Comparison of ENCODE assay signal across 11 mouse cellular contexts in genomic region chr7:133099266-133099665, GRCm38 (mm10). TPM values are rescaled to one million over a fixed set of nuclear protein-coding genes. Genes with fewer than 3 reads are reported as not detected.
DNase-seq lines count a peak whose midpoint lies in the region; ATAC-seq and TF ChIP-seq lines count a peak whose summit lies in the region.
"Had no signal": no experiment of that assay in that cellular context is flagged by ENCODE, and none has a peak within 500 bp of the region (broad histone marks: within the 10 kb centered on the region; RNA-seq: fewer than 3 reads in every experiment).

No protein-coding gene starts in this region.

- no peak overlapping the region for H3K4me3 ChIP-seq in kidney, embryonic 15.5 days (replicated peaks)
- no peak overlapping the region for H3K4me3 ChIP-seq in heart, adult 2 months
- H3K4me3 ChIP-seq in heart, embryonic 16.5 days (ENCODE audit: low read length), result no peak overlapping the region
- H3K4me3 ChIP-seq: forebrain, embryonic 10.5 days had no signal

- peaks cover 3% of the 10 kb centered on the region for H3K79me2 ChIP-seq in heart, adult 2 months (replicated peaks; ENCODE audit: control insufficient read depth, insufficient read depth, low read length)

- intact Hi-C loops in heart, adult 2 months (cut with DNase I), result no loop called here

- no peak for TF ChIP-seq EP300 in heart, adult 2 months (IDR thresholded peaks at IDR 0.05; ENCODE audit: insufficient read depth, low read depth, low read length)

- ATAC-seq in kidney, embryonic 15.5 days (replicated peaks; ENCODE audit: low FRiP score), result no peak
- ATAC-seq in heart, embryonic 16.5 days (replicated peaks; ENCODE audit: extremely low read depth, insufficient read depth, low FRiP score), result peak; percentile 64
- no peak for ATAC-seq in frontal cortex, adult (ENCODE audit: low TSS enrichment)

- peak overlapping the region; percentile 70 for H3K27ac ChIP-seq in kidney, embryonic 15.5 days
- peak overlapping the region; percentile 59 for H3K27ac ChIP-seq in heart, adult 2 months
- H3K27ac ChIP-seq in heart, embryonic 16.5 days (ENCODE audit: low read length), result peak overlapping the region; percentile 84
- H3K27ac ChIP-seq: forebrain, embryonic 10.5 days had no signal

- peaks cover 67% of the 10 kb centered on the region for H3K4me1 ChIP-seq in kidney, embryonic 15.5 days
- H3K4me1 ChIP-seq in heart, adult 2 months (ENCODE audit: control insufficient read depth, insufficient read depth, low read length), result peaks cover 33% of the 10 kb centered on the region
- peaks cover 65% of the 10 kb centered on the region for H3K4me1 ChIP-seq in heart, embryonic 16.5 days (ENCODE audit: control insufficient read depth, insufficient read depth, low read length)

- no peak overlapping the region for H3K9ac ChIP-seq in kidney, embryonic 15.5 days
- H3K9ac ChIP-seq in heart, adult 2 months (ENCODE audit: low read depth, low read length), result no peak overlapping the region
- peak overlapping the region; percentile 11; the same call in 1 of the 2 replicates for H3K9ac ChIP-seq in heart, embryonic 16.5 days (ENCODE audit: low read length)

- no peaks in the 10 kb centered on the region for H3K27me3 ChIP-seq in kidney, embryonic 15.5 days
- no peaks in the 10 kb centered on the region for H3K27me3 ChIP-seq in heart, adult 2 months (ENCODE audit: control insufficient read depth, insufficient read depth, low read length)
- H3K27me3 ChIP-seq in heart, embryonic 16.5 days (ENCODE audit: control insufficient read depth, insufficient read depth, low read length), result no peaks in the 10 kb centered on the region

- no peak for DNase-seq in kidney, adult 18-20 months
- DNase-seq in heart, adult 2 months, result peak; percentile 47 to 55
- DNase-seq in lung, postnatal 25 days (ENCODE audit: low spot score), result peak; percentile 39
- DNase-seq in retina, postnatal 1 day, result no peak
- no peak for DNase-seq in frontal cortex, postnatal 14 days (ENCODE audit: low spot score in 2 of 2)

- no peak overlapping the region for H3K4me2 ChIP-seq in kidney, embryonic 15.5 days
- H3K4me2 ChIP-seq in heart, embryonic 16.5 days (ENCODE audit: low read depth, low read length), result peak overlapping the region; percentile 48; the same call in 1 of the 2 replicates

- TF ChIP-seq CTCF in heart, adult 2 months (IDR thresholded peaks at IDR 0.05), result no peak

- no peak for TF ChIP-seq POLR2A in heart, adult 2 months (IDR thresholded peaks at IDR 0.05; ENCODE audit: insufficient read depth, low read depth, low read length)

- WGBS in kidney, embryonic 15.5 days, result 27% methylated on average over 4 of the region's 4 CpGs
- 9% methylated on average over 4 of the region's 4 CpGs for WGBS in heart, adult 2 months
- WGBS in heart, embryonic 16.5 days, result 23% methylated on average over 4 of the region's 4 CpGs

- no peaks in the 10 kb centered on the region for H3K9me3 ChIP-seq in kidney, embryonic 15.5 days (replicated peaks)
- H3K9me3 ChIP-seq in heart, embryonic 16.5 days (replicated peaks; ENCODE audit: control insufficient read depth, low read length), result no peaks in the 10 kb centered on the region
- H3K9me3 ChIP-seq: forebrain, embryonic 10.5 days; G1E had no signal

- peaks cover 20% of the 10 kb centered on the region for H3K36me3 ChIP-seq in kidney, embryonic 15.5 days
- H3K36me3 ChIP-seq in heart, adult 2 months (ENCODE audit: control insufficient read depth, insufficient read depth, low read length), result peaks cover 7% of the 10 kb centered on the region; the same call in 1 of the 2 replicates
- H3K36me3 ChIP-seq in heart, embryonic 16.5 days (ENCODE audit: control insufficient read depth, insufficient read depth), result peaks cover 4% of the 10 kb centered on the region; the same call in 1 of the 2 replicates

RNA-seq across cellular contexts. Expression of gene Fgfr2, which starts 23.9 kb away (rescaled TPM):
- 99.9 and 104 TPM in 2 replicates for polyA plus RNA-seq in kidney, embryonic 15.5 days (2015; fragmentation: Nextera tagmentation; extraction: Ambion mirVana)
- 1 to 10 TPM; 1.1 to 1.3 TPM for total RNA-seq in heart, adult 2 months (2021)
- polyA plus RNA-seq in heart, adult 2 months (2012; rRNA removed), result 2.0 and 2.2 TPM in 2 replicates
- polyA plus RNA-seq in heart, embryonic 16.5 days (2015; fragmentation: Nextera tagmentation; extraction: Ambion mirVana), result 20.3 and 27.2 TPM in 2 replicates
- total RNA-seq: common myeloid progenitor, adult 5-6 weeks had no signal
- polyA plus RNA-seq: G1E had no signal

RNA-seq across cellular contexts. Expression of gene Ctbp2, which starts 24.9 kb away (rescaled TPM):
- 114 and 117 TPM in 2 replicates for polyA plus RNA-seq in kidney, embryonic 15.5 days (2015; fragmentation: Nextera tagmentation; extraction: Ambion mirVana)
- 10 to 100 TPM; 28.1 to 28.3 TPM for total RNA-seq in heart, adult 2 months (2021)
- 22.8 and 28.5 TPM in 2 replicates for polyA plus RNA-seq in heart, adult 2 months (2012; rRNA removed)
- 44.6 and 45.1 TPM in 2 replicates for polyA plus RNA-seq in heart, embryonic 16.5 days (2015; fragmentation: Nextera tagmentation; extraction: Ambion mirVana)

Comparison
In these comparisons a context has a peak if more than half of its experiments do, and no peak if none do; other contexts are left out.
1. DNase-seq: peak in heart, adult 2 months (2 of 2) and lung, postnatal 25 days (single experiment); none in kidney, adult 18-20 months (single experiment), retina, postnatal 1 day (single experiment) and frontal cortex, postnatal 14 days (0 of 2).
2. Peak in every context shown above with its lines, with median percentiles within 50 percentile points of each other: H3K27ac ChIP-seq.